14 mouse cellular contexts compared by ENCODE assay signal in genomic region chr14:50798512-50798911, GRCm38 (mm10). TPM values are rescaled to one million over a fixed set of nuclear protein-coding genes. Genes with fewer than 3 reads are reported as not detected.
A peak's percentile ranks its signal among the peaks of the same experiment; 100 is the strongest.
DNase-seq lines count a peak whose midpoint lies in the region; ATAC-seq and TF ChIP-seq lines count a peak whose summit lies in the region.
"Had no signal": no experiment of that assay in that cellular context is flagged by ENCODE, and none has a peak within 500 bp of the region (broad histone marks: within the 10 kb centered on the region; RNA-seq: fewer than 3 reads in every experiment).

No protein-coding gene starts in this region.

- H3K9me3 ChIP-seq in kidney, embryonic 14.5 days (ENCODE audit: control insufficient read depth, low read length), result no peaks in the 10 kb centered on the region
- H3K9me3 ChIP-seq in G1E (replicated peaks), result no peaks in the 10 kb centered on the region
- no peaks in the 10 kb centered on the region for H3K9me3 ChIP-seq in intestine, embryonic 15.5 days
- H3K9me3 ChIP-seq: embryonic facial prominence, embryonic 15.5 days; heart, embryonic 13.5 days had no signal

- no peak overlapping the region for H3K4me2 ChIP-seq in kidney, embryonic 14.5 days (replicated peaks; ENCODE audit: low read depth, low read length)
- no peak overlapping the region for H3K4me2 ChIP-seq in intestine, embryonic 15.5 days (replicated peaks)
- H3K4me2 ChIP-seq: embryonic facial prominence, embryonic 15.5 days; heart, embryonic 13.5 days had no signal

- no peak for DNase-seq in kidney, adult 2 months
- peak; percentile 49 for DNase-seq in CD4-positive helper T cell, adult 2 months (ENCODE audit: low read depth, low spot score)
- DNase-seq in G1E (ENCODE audit: low spot score), result no peak
- peak; percentile 13 for DNase-seq in lung, postnatal 14 days
- DNase-seq in layer of hippocampus, adult 9-10 months (ENCODE audit: low spot score), result no peak
- no peak for DNase-seq in urinary bladder, adult 2 months (ENCODE audit: low spot score)

- TF ChIP-seq POLR2A in kidney, adult 2 months (IDR thresholded peaks at IDR 0.05; ENCODE audit: low read depth, low read length), result no peak

- 66% methylated on average over 2 of the region's 2 CpGs for WGBS in kidney, adult 2 months
- WGBS in kidney, embryonic 14.5 days, result 68% methylated on average over 2 of the region's 2 CpGs
- WGBS in intestine, embryonic 15.5 days, result 67% methylated on average over 2 of the region's 2 CpGs

- H3K36me3 ChIP-seq in kidney, adult 2 months (ENCODE audit: control insufficient read depth, insufficient read depth, low read length), result no peaks in the 10 kb centered on the region
- no peaks in the 10 kb centered on the region for H3K36me3 ChIP-seq in kidney, embryonic 14.5 days (ENCODE audit: control insufficient read depth, insufficient read depth, low read length)
- peaks cover 75% of the 10 kb centered on the region for H3K36me3 ChIP-seq in G1E (replicated peaks)
- no peaks in the 10 kb centered on the region for H3K36me3 ChIP-seq in intestine, embryonic 15.5 days
- H3K36me3 ChIP-seq: embryonic facial prominence, embryonic 15.5 days; heart, embryonic 13.5 days had no signal

- TF ChIP-seq CTCF in kidney, adult 2 months (conservative IDR thresholded peaks at IDR 0.05; ENCODE audit: insufficient read depth, insufficient read length, low read depth, low read length), result 0 out of 2 replicates have a peak, but pooled peaks have one; percentile 8
- peak; percentile 31; the same call in 1 of the 2 replicates for TF ChIP-seq CTCF in G1E (IDR thresholded peaks at IDR 0.05; ENCODE audit: low read depth, low read length)

- H3K4me1 ChIP-seq in kidney, adult 2 months (ENCODE audit: control insufficient read depth, insufficient read depth, low read length), result no peaks in the 10 kb centered on the region
- no peaks in the 10 kb centered on the region for H3K4me1 ChIP-seq in kidney, embryonic 14.5 days (ENCODE audit: control insufficient read depth, insufficient read depth, low read length)
- peaks cover 38% of the 10 kb centered on the region for H3K4me1 ChIP-seq in G1E (ENCODE audit: insufficient read depth, low read depth, low read length)
- H3K4me1 ChIP-seq in intestine, embryonic 15.5 days (replicated peaks), result no peaks in the 10 kb centered on the region
- H3K4me1 ChIP-seq: embryonic facial prominence, embryonic 15.5 days had no signal

- no peak overlapping the region for H3K9ac ChIP-seq in kidney, embryonic 14.5 days (ENCODE audit: low read depth, low read length)
- no peak overlapping the region for H3K9ac ChIP-seq in intestine, embryonic 15.5 days
- H3K9ac ChIP-seq: embryonic facial prominence, embryonic 15.5 days; heart, embryonic 13.5 days had no signal

- H3K4me3 ChIP-seq in kidney, adult 2 months (ENCODE audit: insufficient read depth, low read depth, low read length), result no peak overlapping the region
- no peak overlapping the region for H3K4me3 ChIP-seq in kidney, embryonic 14.5 days (ENCODE audit: low read length)
- no peak overlapping the region for H3K4me3 ChIP-seq in G1E (ENCODE audit: low read depth, low read length)
- H3K4me3 ChIP-seq in intestine, embryonic 15.5 days (replicated peaks), result no peak overlapping the region
- H3K4me3 ChIP-seq: embryonic facial prominence, embryonic 15.5 days; heart, embryonic 13.5 days had no signal

- no peak overlapping the region for H3K27ac ChIP-seq in kidney, adult 2 months (ENCODE audit: insufficient read depth, low read depth, low read length)
- H3K27ac ChIP-seq in kidney, embryonic 14.5 days (ENCODE audit: low read depth, low read length), result no peak overlapping the region
- no peak overlapping the region for H3K27ac ChIP-seq in intestine, embryonic 15.5 days
- H3K27ac ChIP-seq: embryonic facial prominence, embryonic 15.5 days; heart, embryonic 13.5 days; macrophage had no signal

- no peaks in the 10 kb centered on the region for H3K27me3 ChIP-seq in kidney, adult 2 months (replicated peaks; ENCODE audit: control insufficient read depth, insufficient read depth, low read length)
- H3K27me3 ChIP-seq in kidney, embryonic 14.5 days (ENCODE audit: control insufficient read depth, insufficient read depth, low read length), result no peaks in the 10 kb centered on the region
- no peaks in the 10 kb centered on the region for H3K27me3 ChIP-seq in G1E (ENCODE audit: insufficient read depth, low read length)
- no peaks in the 10 kb centered on the region for H3K27me3 ChIP-seq in intestine, embryonic 15.5 days (replicated peaks)
- H3K27me3 ChIP-seq: embryonic facial prominence, embryonic 15.5 days; heart, embryonic 13.5 days had no signal

- ATAC-seq in kidney, embryonic 14.5 days (ENCODE audit: low FRiP score, low TSS enrichment), result no peak
- ATAC-seq in G1E (ENCODE audit: extremely low read depth, insufficient number of reproducible peaks, low FRiP score, poor library complexity, severe bottlenecking), result no peak
- no peak for ATAC-seq in intestine, embryonic 15.5 days

RNA-seq across cellular contexts. Expression of gene Ccnb1ip1, which starts 9.0 kb away (rescaled TPM):
- polyA plus RNA-seq in kidney, adult 2 months (2012; rRNA removed), result not detected in 2 replicates
- not detected in 2 replicates for polyA plus RNA-seq in kidney, embryonic 14.5 days (2014; fragmentation: Nextera tagmentation; extraction: Ambion mirVana)
- total RNA-seq in G1E (2014; fragmentation: Nextera tagmentation) (8.7 and 10.3 TPM in 2 replicates), G1E (2017) (6.1 and 8.3 TPM in 2 replicates)
- 0.20 and 0.22 TPM in 2 replicates for polyA plus RNA-seq in G1E (2012)
- polyA plus RNA-seq in intestine, embryonic 15.5 days (2015; fragmentation: Nextera tagmentation; extraction: Ambion mirVana), result not detected in 2 replicates
- polyA plus RNA-seq in urinary bladder, adult 2 months (2012; rRNA removed), result not detected in 2 replicates
- total RNA-seq: adrenal gland, postnatal 36 days; left cerebral cortex, adult 18-20 months had no signal
- polyA plus RNA-seq: embryonic facial prominence, embryonic 15.5 days; heart, embryonic 13.5 days; macrophage had no signal

RNA-seq across cellular contexts. Expression of gene Parp2, which starts 9.1 kb away (rescaled TPM):
- 12.0 and 12.6 TPM in 2 replicates for polyA plus RNA-seq in kidney, adult 2 months (2012; rRNA removed)
- polyA plus RNA-seq in kidney, embryonic 14.5 days (2014; fragmentation: Nextera tagmentation; extraction: Ambion mirVana), result 75.8 and 75.9 TPM in 2 replicates
- total RNA-seq in G1E (2014; fragmentation: Nextera tagmentation) (130 and 176 TPM in 2 replicates), G1E (2017) (101 and 111 TPM in 2 replicates)
- polyA plus RNA-seq in G1E (2012), result 7.2 and 8.2 TPM in 2 replicates
- polyA plus RNA-seq in intestine, embryonic 15.5 days (2015; fragmentation: Nextera tagmentation; extraction: Ambion mirVana), result 57.1 and 59.2 TPM in 2 replicates
- polyA plus RNA-seq in urinary bladder, adult 2 months (2012; rRNA removed), result 55.8 and 64.0 TPM in 2 replicates

RNA-seq across cellular contexts. Expression of gene Ttc5, which starts 13.2 kb away (rescaled TPM):
- polyA plus RNA-seq in kidney, adult 2 months (2012; rRNA removed), result 24.5 and 25.8 TPM in 2 replicates
- polyA plus RNA-seq in kidney, embryonic 14.5 days (2014; fragmentation: Nextera tagmentation; extraction: Ambion mirVana), result 83.3 and 86.6 TPM in 2 replicates
- total RNA-seq in G1E (2014; fragmentation: Nextera tagmentation), result 36.6 and 45.8 TPM in 2 replicates
- 43.4 and 45.2 TPM in 2 replicates for total RNA-seq in G1E (2017)
- polyA plus RNA-seq in G1E (2012), result 26.5 and 40.2 TPM in 2 replicates
- polyA plus RNA-seq in intestine, embryonic 15.5 days (2015; fragmentation: Nextera tagmentation; extraction: Ambion mirVana), result 60.5 and 61.8 TPM in 2 replicates
- polyA plus RNA-seq in urinary bladder, adult 2 months (2012; rRNA removed), result 46.3 and 58.6 TPM in 2 replicates

RNA-seq across cellular contexts. Expression of gene Olfr749, which starts 53.6 kb away (rescaled TPM):
- polyA plus RNA-seq in kidney, adult 2 months (2012; rRNA removed), result not detected in 2 replicates
- polyA plus RNA-seq in kidney, embryonic 14.5 days (2014; fragmentation: Nextera tagmentation; extraction: Ambion mirVana), result not detected in 2 replicates
- total RNA-seq in G1E (2014; fragmentation: Nextera tagmentation), result not detected in 2 replicates
- 0.11 and 0.46 TPM in 2 replicates for total RNA-seq in G1E (2017)
- polyA plus RNA-seq in G1E (2012), result not detected in 2 replicates
- polyA plus RNA-seq in intestine, embryonic 15.5 days (2015; fragmentation: Nextera tagmentation; extraction: Ambion mirVana), result not detected in 2 replicates
- not detected in 2 replicates for polyA plus RNA-seq in urinary bladder, adult 2 months (2012; rRNA removed)
- total RNA-seq: adrenal gland, postnatal 36 days; left cerebral cortex, adult 18-20 months had no signal
- polyA plus RNA-seq: heart, embryonic 13.5 days; macrophage; testis, adult 2 months had no signal

Comparison
In these comparisons a context has a peak if more than half of its experiments do, and no peak if none do; other contexts are left out.
1. DNase-seq: peak in CD4-positive helper T cell, adult 2 months (single experiment) and lung, postnatal 14 days (single experiment); none in kidney, adult 2 months (single experiment), G1E (single experiment), layer of hippocampus, adult 9-10 months (single experiment) and urinary bladder, adult 2 months (single experiment).